Mouse (Mus musculus) left cerebral cortex, adult 2 months (tissue): Measurements from ENCODE around the gene Snrnp40. TPM values are rescaled to one million over a fixed set of nuclear protein-coding genes. Genes with fewer than 3 reads are reported as not detected.

Experiments used
- DNase-seq, 2 experiments: peaks; one replicate each; pipeline ENCODE4 v3.0.0; 2021 to 2022; ENCODE audit warnings: low spot score in 2 of 2, mixed read lengths in 1 of 2; ENCODE audit errors: extremely low spot score in 1 of 2
- H3K27ac ChIP-seq: fragments of 200-600 bp; 2 replicates; pipeline ENCODE4 v1.8.1; 2022
- H3K4me3 ChIP-seq: fragments of 200-600 bp; 2 replicates; pipeline ENCODE4 v1.8.1; 2022
- CTCF ChIP-seq: fragments of 200-600 bp; IDR thresholded peaks from 2 replicates; pipeline ENCODE4 v1.8.1; 2022; ENCODE audit warnings: antibody characterized with exemption, mild to moderate bottlenecking, moderate library complexity
- intact Hi-C: fragments of 180-260 bp; cut with DNase I; formaldehyde crosslinking; loops from one replicate; pipeline ENCODE4 v1.15.1; 2025
- total RNA-seq, 2 experiments: library from RNA; stranded (reverse); gene quantifications; 2 replicates each; pipeline ENCODE4 v1.2.3; 2021

The Snrnp40 gene
- total RNA-seq, 2 experiments from 2014 or later, result 24.2 to 25.4 TPM

GRCm38 (mm10) chr4:130327366-130327765, 32.6 kb upstream of the Snrnp40 start:
- Histone ChIP-seq H3K27ac (no peak overlapping the region), H3K4me3 (no peak overlapping the region)
- intact Hi-C loops, result no loop called here
- no peak for DNase-seq
- no peak for TF ChIP-seq CTCF

- no peak overlapping the region for H3K27ac ChIP-seq
- no peak for DNase-seq
- no peak overlapping the region for H3K4me3 ChIP-seq
- intact Hi-C loops, result no loop called here
- TF ChIP-seq CTCF, result no peak
Measured at GRCm38 (mm10) chr4:130335867-130336266, 24.1 kb upstream of the Snrnp40 start.

GRCm38 (mm10) chr4:130341691-130342090, 18.2 kb upstream of the Snrnp40 start:
- DNase-seq, result peak in 1 of 2 experiments; percentile 54
- peak; percentile 87 for TF ChIP-seq CTCF
- no peak overlapping the region for H3K27ac ChIP-seq
- intact Hi-C loops, result loop anchor here (1.0 kb wide), 1 partner anchor 193 kb away; no protein-coding TSS in a partner anchor
- H3K4me3 ChIP-seq, result no peak overlapping the region

GRCm38 (mm10) chr4:130349666-130350065, 10.3 kb upstream of the Snrnp40 start:
- no peak overlapping the region for H3K4me3 ChIP-seq
- intact Hi-C loops, result no loop called here
- DNase-seq, result no peak
- TF ChIP-seq CTCF, result peak; percentile 31
- H3K27ac ChIP-seq, result no peak overlapping the region

GRCm38 (mm10) chr4:130350690-130351422, 9.1 kb upstream of the Snrnp40 start:
- Histone ChIP-seq H3K4me3 (no peak overlapping the region), H3K27ac (no peak overlapping the region)
- no peak for DNase-seq
- intact Hi-C loops, result no loop called here
- no peak for TF ChIP-seq CTCF

- Histone ChIP-seq H3K4me3 (no peak overlapping the region), H3K27ac (no peak overlapping the region)
- intact Hi-C loops, result no loop called here
- TF ChIP-seq CTCF, result no peak
- no peak for DNase-seq
Measured at GRCm38 (mm10) chr4:130352588-130352987, 7.3 kb upstream of the Snrnp40 start.

- Histone ChIP-seq H3K4me3 (no peak overlapping the region), H3K27ac (no peak overlapping the region)
- TF ChIP-seq CTCF, result no peak
- DNase-seq, result no peak
- intact Hi-C loops, result no loop called here
Measured at GRCm38 (mm10) chr4:130357946-130358345, 2.0 kb upstream of the Snrnp40 start.

GRCm38 (mm10) chr4:130360238-130360590, 282 bp downstream of the Snrnp40 start:
- H3K4me3 ChIP-seq, result peak overlapping the region; percentile 93
- intact Hi-C loops, result no loop called here
- no peak for TF ChIP-seq CTCF
- H3K27ac ChIP-seq, result peak overlapping the region; percentile 87
- DNase-seq, result no peak

GRCm38 (mm10) chr4:130376675-130377074, 16.7 kb downstream of the Snrnp40 start:
- TF ChIP-seq CTCF, result peak; percentile 19
- DNase-seq, result no peak
- intact Hi-C loops, result loop anchor here (1.0 kb wide), 1 partner anchor 158 kb away; no protein-coding TSS in a partner anchor
- H3K4me3 ChIP-seq, result no peak overlapping the region
- no peak overlapping the region for H3K27ac ChIP-seq

- no peak overlapping the region for H3K27ac ChIP-seq
- DNase-seq, result no peak
- peak; percentile 31 for TF ChIP-seq CTCF
- no peak overlapping the region for H3K4me3 ChIP-seq
- intact Hi-C loops, result loop anchor here (1.0 kb wide), 1 partner anchor 157 kb away; no protein-coding TSS in a partner anchor
Measured at GRCm38 (mm10) chr4:130377500-130377899, 17.6 kb downstream of the Snrnp40 start.

GRCm38 (mm10) chr4:130379181-130379580, 19.2 kb downstream of the Snrnp40 start:
- H3K27ac ChIP-seq, result no peak overlapping the region
- H3K4me3 ChIP-seq, result no peak overlapping the region
- intact Hi-C loops, result no loop called here
- no peak for TF ChIP-seq CTCF
- DNase-seq, result no peak

GRCm38 (mm10) chr4:130380418-130380817, 20.5 kb downstream of the Snrnp40 start:
- H3K27ac ChIP-seq, result no peak overlapping the region
- H3K4me3 ChIP-seq, result no peak overlapping the region
- no peak for DNase-seq
- TF ChIP-seq CTCF, result no peak; the same call in 1 of the 2 replicates
- intact Hi-C loops, result no loop called here

GRCm38 (mm10) chr4:130387256-130387655, 27.3 kb downstream of the Snrnp40 start:
- no peak overlapping the region for H3K4me3 ChIP-seq
- intact Hi-C loops, result no loop called here
- H3K27ac ChIP-seq, result no peak overlapping the region
- TF ChIP-seq CTCF, result no peak
- DNase-seq, result no peak
